Mouse (Mus musculus): ENCODE measurements around the gene Creld2. TPM values are rescaled to one million over a fixed set of nuclear protein-coding genes. Genes with fewer than 3 reads are reported as not detected.

Creld2 gene
- total RNA-seq, 2 experiments from 2014 or later: 29.3 to 41.6 TPM

- no peak for DNase-seq
Observed at GRCm38 (mm10) chr15:88868024-88868742, 48.7 kb downstream of the Creld2 start.

GRCm38 (mm10) chr15:88870418-88871185, 51.2 kb downstream of the Creld2 start:
- no peak for DNase-seq

GRCm38 (mm10) chr15:88874061-88874460, 54.6 kb downstream of the Creld2 start:
- no peak for DNase-seq

- DNase-seq: no peak
Observed at GRCm38 (mm10) chr15:88874477-88874876, 55.0 kb downstream of the Creld2 start.

- no peak for DNase-seq
Observed at GRCm38 (mm10) chr15:88875625-88876081, 56.2 kb downstream of the Creld2 start.

Other genes with a start within 250 kb of the Creld2 start
- not detected for gene Zdhhc25, start 219.3 kb upstream of the Creld2 start, total RNA-seq (2021)
- 10 to 100 TPM; 54.7 to 56.2 TPM for gene Brd1, start 85.4 kb upstream of the Creld2 start, total RNA-seq (2021)
- gene Zbed4, start 68.0 kb upstream of the Creld2 start, total RNA-seq (2021): 10 to 100 TPM; 10.2 to 10.7 TPM
- 10 to 100 TPM; 13.0 to 16.3 TPM for gene Alg12, start 328 bp upstream of the Creld2 start, total RNA-seq (2021)
- 10 to 100 TPM; 36.7 to 37.1 TPM for gene Pim3, start 42.5 kb downstream of the Creld2 start, total RNA-seq (2021)
- 1 to 10 TPM; 2.5 to 2.9 TPM for gene Ttll8, start 134.8 kb downstream of the Creld2 start, total RNA-seq (2021)
- gene Mlc1, start 159.4 kb downstream of the Creld2 start, total RNA-seq (2021): 100 to 1,000 TPM; 117 to 124 TPM
- gene Mov10l1, start 163.3 kb downstream of the Creld2 start, total RNA-seq (2021): not detected
- 100 to 1,000 TPM; 156 to 159 TPM for gene Panx2, start 240.1 kb downstream of the Creld2 start, total RNA-seq (2021)